Mouse (Mus musculus): ENCODE data around the gene Mettl8.

DNA sequence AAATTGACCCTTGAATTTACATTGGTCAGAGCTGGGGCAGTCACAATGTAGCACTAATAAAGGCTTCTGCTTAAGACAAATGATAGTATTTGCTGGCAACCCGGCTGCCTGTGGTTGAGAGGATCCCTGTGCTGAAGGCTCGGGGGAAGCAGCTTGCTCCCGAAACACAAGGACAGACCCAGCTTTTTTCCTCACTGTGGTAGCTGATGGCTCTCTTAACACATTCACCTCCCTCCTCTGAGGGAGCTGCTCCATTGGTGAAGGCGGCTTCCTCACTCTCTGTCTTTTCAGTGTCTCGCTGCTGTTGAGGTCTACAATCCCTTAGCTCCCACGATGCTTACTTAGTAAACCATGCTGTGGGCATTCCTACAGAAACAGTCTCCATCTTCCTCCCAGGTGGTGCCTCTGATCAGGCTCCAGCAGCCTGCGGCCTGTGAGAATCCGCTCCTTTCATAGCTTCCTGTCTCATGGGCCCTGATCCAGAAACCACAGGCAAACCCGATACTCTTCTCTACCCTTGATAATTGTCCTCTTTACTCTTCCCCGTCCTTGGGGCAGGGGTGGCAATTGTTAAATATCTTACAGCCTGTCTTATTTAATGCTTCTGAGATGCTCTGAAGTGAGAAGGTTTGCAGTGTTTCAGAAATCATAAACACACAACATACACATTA lies 47.4 kb upstream of the Mettl8 start:
- TF ChIP-seq CTCF (conservative IDR thresholded peaks at IDR 0.05; ENCODE audit: insufficient read depth, insufficient read length, low read depth, low read length) (no peak), POLR2A (IDR thresholded peaks at IDR 0.05; ENCODE audit: low read depth, low read length) (no peak)

Measured in kidney, adult 2 months (tissue).